Mouse (Mus musculus): ENCODE results near the gene Rab34. TPM values are rescaled to one million over a fixed set of nuclear protein-coding genes. Genes with fewer than 3 reads are reported as not detected.

Rab34 gene
- total and polyA plus RNA-seq, 2 experiments from 2014 or later = 37.1 to 55.1 TPM

DNA sequence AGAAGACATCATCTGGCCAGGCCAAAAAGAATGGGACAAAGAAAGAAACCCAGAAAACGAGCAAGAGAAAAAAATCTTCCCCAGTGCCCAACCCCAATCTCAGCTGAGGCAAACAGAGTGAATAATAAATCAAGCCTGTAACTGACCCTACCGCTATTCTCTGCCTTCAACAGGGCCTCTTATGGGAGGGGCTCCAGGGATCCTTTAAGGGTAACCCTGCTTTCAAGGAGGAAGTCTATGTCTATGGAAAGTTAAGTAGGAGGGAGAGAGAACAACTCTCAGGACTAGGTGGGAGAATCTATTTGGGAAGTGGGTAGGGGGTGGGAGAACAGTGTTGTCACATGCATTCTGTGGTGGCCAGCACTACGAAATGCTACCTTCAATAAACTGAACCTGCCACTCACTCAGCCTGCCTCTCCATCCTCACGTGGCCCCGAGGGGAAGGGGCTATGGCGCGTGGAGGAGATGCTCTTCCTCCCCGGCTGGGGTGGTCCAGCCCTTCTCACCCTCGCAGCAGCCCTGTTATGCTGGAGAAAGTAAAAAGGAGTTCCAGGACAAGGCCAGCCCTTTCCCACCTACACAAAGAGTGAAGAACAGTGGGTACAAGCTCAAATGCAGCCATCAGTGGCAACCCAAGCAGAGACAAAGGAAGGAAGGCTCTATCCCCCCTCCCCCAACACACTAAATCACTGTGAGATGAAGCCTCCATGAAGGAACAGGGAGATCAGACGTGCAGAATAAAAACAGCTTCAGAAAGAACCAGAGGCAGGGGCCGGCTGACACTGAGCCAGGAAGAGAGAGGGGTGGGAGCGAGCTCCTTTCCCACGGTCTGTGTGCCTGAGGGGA lies 17.4 kb downstream of the Rab34 start:
- Histone ChIP-seq H3K27ac (ENCODE audit: low read depth) (no peak overlapping the region), H3K27me3 (ENCODE audit: control insufficient read depth, insufficient read depth, low read length) (no peaks in the 10 kb centered on the region), H3K4me2 (ENCODE audit: low read depth, low read length) (no peak overlapping the region), H3K4me1 (ENCODE audit: control insufficient read depth, insufficient read depth) (no peaks in the 10 kb centered on the region), H3K9me3 (replicated peaks; ENCODE audit: control insufficient read depth, low read length) (no peaks in the 10 kb centered on the region), H3K4me3 (ENCODE audit: low read depth, low read length) (no peak overlapping the region), H3K9ac (replicated peaks; ENCODE audit: low read depth, low read length) (no peak overlapping the region), H3K36me3 (replicated peaks; ENCODE audit: control insufficient read depth, insufficient read depth, low read length) (peaks cover 60% of the 10 kb centered on the region)
- no peak for TF ChIP-seq EP300 (IDR thresholded peaks at IDR 0.05; ENCODE audit: low read depth)
- ATAC-seq (ENCODE audit: insufficient read depth, low read depth) = no peak
- 83% methylated on average over 13 of the region's 13 CpGs for WGBS
- no peak for DNase-seq (ENCODE audit: low spot score)

DNA sequence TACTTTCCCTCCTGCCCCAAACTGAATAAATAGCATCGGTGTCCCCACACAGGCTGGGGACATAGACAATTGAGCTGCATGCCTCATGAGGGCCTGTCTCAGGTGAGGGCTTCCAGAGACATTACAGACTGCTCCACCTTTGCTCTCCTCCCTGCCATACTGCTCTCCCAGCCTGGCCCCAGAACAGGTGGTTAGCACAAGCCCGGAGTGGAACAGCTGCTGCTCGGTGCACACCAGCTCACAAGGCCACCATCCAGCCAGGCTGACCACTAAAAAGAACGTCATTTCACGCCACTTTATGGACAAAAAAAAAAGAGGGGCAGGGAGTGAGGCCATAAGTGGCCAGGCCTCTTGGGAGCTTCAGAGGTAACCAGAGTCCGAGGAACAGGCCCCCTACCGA lies 19.0 kb downstream of the Rab34 start:
- WGBS = 89% methylated on average over 7 of the region's 7 CpGs
- ATAC-seq (ENCODE audit: insufficient read depth, low read depth) (no peak), DNase-seq (ENCODE audit: low spot score) (no peak)
- no peak overlapping the region for H3K4me3 ChIP-seq (ENCODE audit: low read depth, low read length)
- H3K36me3 ChIP-seq (replicated peaks; ENCODE audit: control insufficient read depth, insufficient read depth, low read length) = peaks cover 74% of the 10 kb centered on the region
- no peak overlapping the region for H3K27ac ChIP-seq (ENCODE audit: low read depth)
- no peak overlapping the region for H3K4me2 ChIP-seq (ENCODE audit: low read depth, low read length)
- no peaks in the 10 kb centered on the region for H3K4me1 ChIP-seq (ENCODE audit: control insufficient read depth, insufficient read depth)
- no peak overlapping the region for H3K9ac ChIP-seq (replicated peaks; ENCODE audit: low read depth, low read length)
- H3K9me3 ChIP-seq (replicated peaks; ENCODE audit: control insufficient read depth, low read length) = no peaks in the 10 kb centered on the region
- TF ChIP-seq CTCF (IDR thresholded peaks at IDR 0.05; ENCODE audit: low read depth) (no peak), EP300 (IDR thresholded peaks at IDR 0.05; ENCODE audit: low read depth) (no peak)
- no peaks in the 10 kb centered on the region for H3K27me3 ChIP-seq (ENCODE audit: control insufficient read depth, insufficient read depth, low read length)

DNA sequence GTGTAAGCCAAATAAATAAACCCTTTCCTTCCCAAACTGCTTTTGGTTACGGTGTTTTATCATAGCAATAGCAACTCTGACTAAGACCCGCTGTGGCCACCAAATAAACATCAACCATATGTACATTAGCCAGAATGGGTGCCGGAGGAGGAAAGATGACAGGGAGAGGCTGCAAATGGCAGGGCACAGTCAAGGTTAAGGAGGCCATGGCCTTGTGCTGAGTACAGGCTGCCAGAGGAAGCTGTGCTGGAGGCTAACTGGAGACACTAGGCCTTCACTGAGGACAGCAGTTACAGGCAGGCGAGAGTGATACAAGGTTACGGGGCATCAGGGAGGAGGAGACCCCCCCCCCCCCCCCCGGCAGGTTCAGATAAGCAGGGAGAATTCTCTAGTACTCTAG lies 21.7 kb downstream of the Rab34 start:
- no peak overlapping the region for H3K4me2 ChIP-seq (ENCODE audit: low read depth, low read length)
- WGBS = 92% methylated on average over 6 of the region's 6 CpGs
- H3K27ac ChIP-seq (ENCODE audit: low read depth) = no peak overlapping the region
- H3K9ac ChIP-seq (replicated peaks; ENCODE audit: low read depth, low read length) = no peak overlapping the region
- no peaks in the 10 kb centered on the region for H3K9me3 ChIP-seq (replicated peaks; ENCODE audit: control insufficient read depth, low read length)
- no peak overlapping the region for H3K4me3 ChIP-seq (ENCODE audit: low read depth, low read length)
- no peaks in the 10 kb centered on the region for H3K4me1 ChIP-seq (ENCODE audit: control insufficient read depth, insufficient read depth)
- DNase-seq (ENCODE audit: low spot score) = no peak
- ATAC-seq (ENCODE audit: insufficient read depth, low read depth) = no peak
- H3K36me3 ChIP-seq (replicated peaks; ENCODE audit: control insufficient read depth, insufficient read depth, low read length) = peaks cover 93% of the 10 kb centered on the region
- TF ChIP-seq CTCF (IDR thresholded peaks at IDR 0.05; ENCODE audit: low read depth) (no peak), EP300 (IDR thresholded peaks at IDR 0.05; ENCODE audit: low read depth) (no peak)
- H3K27me3 ChIP-seq (ENCODE audit: control insufficient read depth, insufficient read depth, low read length) = no peaks in the 10 kb centered on the region

DNA sequence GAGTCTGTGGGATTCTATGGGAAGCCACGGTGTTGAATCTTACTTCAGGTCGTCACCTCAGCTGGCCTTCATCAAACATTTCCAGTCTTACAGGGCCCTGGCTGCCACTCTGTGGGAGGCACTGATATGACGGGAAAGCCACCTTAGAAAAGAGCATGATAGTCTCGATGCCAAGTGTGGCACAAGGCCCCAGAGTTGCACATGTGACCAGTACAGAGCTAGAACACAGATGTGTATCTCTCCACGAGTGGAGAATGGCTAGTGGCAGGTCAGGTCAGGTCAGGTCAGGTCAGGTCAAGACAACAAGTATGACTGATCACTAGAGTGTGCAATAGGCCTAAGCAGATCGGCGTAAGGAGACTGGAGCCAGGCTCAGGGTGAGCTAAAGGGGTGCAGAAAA lies 22.4 kb downstream of the Rab34 start:
- DNase-seq (ENCODE audit: low spot score) (no peak), ATAC-seq (ENCODE audit: insufficient read depth, low read depth) (no peak)
- no peak overlapping the region for H3K9ac ChIP-seq (replicated peaks; ENCODE audit: low read depth, low read length)
- H3K9me3 ChIP-seq (replicated peaks; ENCODE audit: control insufficient read depth, low read length) = no peaks in the 10 kb centered on the region
- no peaks in the 10 kb centered on the region for H3K4me1 ChIP-seq (ENCODE audit: control insufficient read depth, insufficient read depth)
- H3K4me3 ChIP-seq (ENCODE audit: low read depth, low read length) = no peak overlapping the region
- no peak overlapping the region for H3K27ac ChIP-seq (ENCODE audit: low read depth)
- WGBS = 66% methylated on average over 7 of the region's 7 CpGs
- TF ChIP-seq CTCF (IDR thresholded peaks at IDR 0.05; ENCODE audit: low read depth) (no peak), EP300 (IDR thresholded peaks at IDR 0.05; ENCODE audit: low read depth) (no peak)
- no peaks in the 10 kb centered on the region for H3K27me3 ChIP-seq (ENCODE audit: control insufficient read depth, insufficient read depth, low read length)
- H3K4me2 ChIP-seq (ENCODE audit: low read depth, low read length) = no peak overlapping the region
- H3K36me3 ChIP-seq (replicated peaks; ENCODE audit: control insufficient read depth, insufficient read depth, low read length) = peaks cover 96% of the 10 kb centered on the region

DNA sequence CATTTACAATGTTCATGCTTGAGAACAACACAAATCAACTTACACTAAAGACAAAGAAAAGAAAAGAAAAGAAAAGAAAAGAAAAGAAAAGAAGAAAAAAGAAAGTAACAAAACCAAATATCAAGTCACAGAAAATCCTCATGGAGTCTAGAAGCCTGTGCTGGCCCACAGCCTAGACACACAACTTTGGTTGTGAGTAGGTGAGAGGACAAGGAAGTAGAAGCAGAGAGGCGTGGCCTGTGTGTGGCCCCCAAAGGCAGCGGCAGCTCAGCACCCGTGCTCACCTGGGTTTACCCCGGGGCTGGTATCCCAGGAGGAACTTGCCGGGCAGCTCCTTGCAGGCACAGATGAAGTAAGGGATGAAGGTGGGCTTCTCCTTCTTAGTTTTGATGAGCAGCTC lies 23.3 kb downstream of the Rab34 start:
- no peaks in the 10 kb centered on the region for H3K9me3 ChIP-seq (replicated peaks; ENCODE audit: control insufficient read depth, low read length)
- 86% methylated on average over 5 of the region's 5 CpGs for WGBS
- no peak for ATAC-seq (ENCODE audit: insufficient read depth, low read depth)
- no peaks in the 10 kb centered on the region for H3K27me3 ChIP-seq (ENCODE audit: control insufficient read depth, insufficient read depth, low read length)
- H3K36me3 ChIP-seq (replicated peaks; ENCODE audit: control insufficient read depth, insufficient read depth, low read length) = peaks cover 96% of the 10 kb centered on the region
- no peak for DNase-seq (ENCODE audit: low spot score)
- no peak for TF ChIP-seq CTCF (IDR thresholded peaks at IDR 0.05; ENCODE audit: low read depth)
- no peak for TF ChIP-seq EP300 (IDR thresholded peaks at IDR 0.05; ENCODE audit: low read depth)
- H3K4me1 ChIP-seq (ENCODE audit: control insufficient read depth, insufficient read depth) = no peaks in the 10 kb centered on the region
- no peak overlapping the region for H3K4me2 ChIP-seq (ENCODE audit: low read depth, low read length)
- no peak overlapping the region for H3K9ac ChIP-seq (replicated peaks; ENCODE audit: low read depth, low read length)
- H3K27ac ChIP-seq (ENCODE audit: low read depth) = no peak overlapping the region
- H3K4me3 ChIP-seq (ENCODE audit: low read depth, low read length) = no peak overlapping the region

Data from heart, postnatal 0 days (tissue).